Mouse (Mus musculus) heart, adult 2 months (tissue): ENCODE results near the gene Eif3a. TPM values are rescaled to one million over a fixed set of nuclear protein-coding genes. Genes with fewer than 3 reads are reported as not detected.

ENCODE experiments used
- DNase-seq, 2 experiments: peaks; one replicate each; pipeline ENCODE4 v3.0.0; 2021
- H3K27ac ChIP-seq: fragments of 200-600 bp; 2 replicates; pipeline ENCODE4 v1.8.1; 2022
- H3K27me3 ChIP-seq: fragments of 200-500 bp; 2 replicates; pipeline ENCODE4 v1.6.1; 2012; ENCODE audit warnings: mild to moderate bottlenecking, low read length, inconsistent platforms, mixed read lengths; ENCODE audit not compliant: control insufficient read depth, insufficient read depth
- H3K36me3 ChIP-seq: fragments of 200-500 bp; 2 replicates; pipeline ENCODE4 v1.6.1; 2012; ENCODE audit warnings: low read length, inconsistent platforms; ENCODE audit not compliant: control insufficient read depth, insufficient read depth
- H3K4me1 ChIP-seq: fragments of 200-500 bp; 2 replicates; pipeline ENCODE4 v1.6.1; 2011; ENCODE audit warnings: low read length; ENCODE audit not compliant: control insufficient read depth, insufficient read depth
- H3K4me3 ChIP-seq: fragments of 200-600 bp; 2 replicates; pipeline ENCODE4 v1.8.1; 2022
- H3K79me2 ChIP-seq: fragments of 200-500 bp; replicated peaks from 2 replicates; pipeline ENCODE4 v1.6.1; 2012; ENCODE audit warnings: mild to moderate bottlenecking, inconsistent platforms, low read length, moderate library complexity, mixed read lengths; ENCODE audit not compliant: control insufficient read depth, insufficient read depth
- H3K9ac ChIP-seq: fragments of 200-500 bp; 2 replicates; pipeline ENCODE4 v1.6.1; 2012; ENCODE audit warnings: low read depth, mild to moderate bottlenecking, control low read depth, inconsistent platforms, low read length, mixed read lengths
- CTCF ChIP-seq: fragments of 200-600 bp; IDR thresholded peaks from 2 replicates; pipeline ENCODE4 v1.8.1; 2022; ENCODE audit warnings: antibody characterized with exemption, mild to moderate bottlenecking, moderate library complexity
- EP300 ChIP-seq: fragments of 200-500 bp; IDR thresholded peaks from 2 replicates; pipeline ENCODE4 v1.6.1; 2011; ENCODE audit warnings: low read depth, low read length, control low read depth; ENCODE audit not compliant: insufficient read depth
- POLR2A ChIP-seq: fragments of 200-500 bp; IDR thresholded peaks from 2 replicates; pipeline ENCODE4 v1.6.1; 2011; ENCODE audit warnings: mild to moderate bottlenecking, low read depth, low read length, control low read depth; ENCODE audit not compliant: insufficient read depth
- WGBS: fragments of 180-500 bp; shearing (Covaris S2); methylation state at CpG from one replicate; pipeline ENCODE4 v1.1.7; 2018; 5-methylcytosine and 5-hydroxymethylcytosine counted together
- intact Hi-C: fragments of 180-260 bp; cut with DNase I; formaldehyde crosslinking; loops from one replicate; pipeline ENCODE4 v1.15.1; 2025
- polyA plus RNA-seq: library from polyadenylated mRNA; depleted of rRNA; stranded (reverse); fragments of >200 nt; gene quantifications from 2 replicates; pipeline ENCODE4 v1.2.3, GENCODE M21; 2012
- total RNA-seq, 2 experiments: library from RNA; stranded (reverse); gene quantifications; 2 replicates each; pipeline ENCODE4 v1.2.3; 2021

Gene Eif3a
- total and polyA plus RNA-seq, 3 experiments = 24.0 to 105 (median 95.4) TPM

GRCm38 (mm10) chr19:60791164-60791563, 706 bp upstream of the Eif3a start:
- Histone ChIP-seq H3K27me3 (no peaks in the 10 kb centered on the region), H3K79me2 (peaks cover 2% of the 10 kb centered on the region; the same call in 1 of the 2 replicates), H3K9ac (peak overlapping the region; percentile 69), H3K4me3 (peak overlapping the region; percentile 97), H3K36me3 (peaks cover 15% of the 10 kb centered on the region), H3K4me1 (peaks cover 7% of the 10 kb centered on the region), H3K27ac (peak overlapping the region; percentile 100)
- intact Hi-C loops = loop anchor here (1.0 to 5.0 kb wide), 2 partner anchors 20 to 209 kb away; partner anchors contain the start of genes Cacul1 and Fam45a
- TF ChIP-seq EP300 = no peak
- DNase-seq = no peak
- 16% methylated on average over 9 of the region's 9 CpGs for WGBS

GRCm38 (mm10) chr19:60789919-60790506, 445 bp downstream of the Eif3a start:
- H3K4me3 ChIP-seq = peak overlapping the region; percentile 97
- intact Hi-C loops = loop anchor here (5.0 kb wide), 1 partner anchor 208 kb away; the partner anchor contains the start of gene Cacul1
- H3K9ac ChIP-seq = peak overlapping the region; percentile 83
- under 1% methylated on average over 60 of the region's 60 CpGs for WGBS
- peak; percentile 65 to 73 for DNase-seq
- peaks cover 17% of the 10 kb centered on the region for H3K36me3 ChIP-seq
- peaks cover 3% of the 10 kb centered on the region; the same call in 1 of the 2 replicates for H3K79me2 ChIP-seq
- H3K4me1 ChIP-seq = peaks cover 8% of the 10 kb centered on the region
- peak overlapping the region; percentile 100 for H3K27ac ChIP-seq
- TF ChIP-seq CTCF (no peak), POLR2A (no peak), EP300 (no peak)
- no peaks in the 10 kb centered on the region for H3K27me3 ChIP-seq

- peaks cover 19% of the 10 kb centered on the region for H3K36me3 ChIP-seq
- DNase-seq = no peak
- WGBS = 2% methylated on average over 7 of the region's 7 CpGs
- H3K27me3 ChIP-seq = no peaks in the 10 kb centered on the region
- peak overlapping the region; percentile 83 for H3K9ac ChIP-seq
- TF ChIP-seq CTCF (no peak), POLR2A (no peak), EP300 (no peak)
- H3K4me3 ChIP-seq = peak overlapping the region; percentile 97
- H3K27ac ChIP-seq = peak overlapping the region; percentile 100
- H3K4me1 ChIP-seq = peaks cover 10% of the 10 kb centered on the region
- peaks cover 3% of the 10 kb centered on the region; the same call in 1 of the 2 replicates for H3K79me2 ChIP-seq
- intact Hi-C loops = no loop called here
These were observed 1.0 kb downstream of the Eif3a start for GRCm38 (mm10) chr19:60789452-60789851.

- WGBS = 24% methylated on average over 6 of the region's 6 CpGs
- intact Hi-C loops = no loop called here
- no peak overlapping the region for H3K27ac ChIP-seq
These were observed 2.1 kb downstream of the Eif3a start for GRCm38 (mm10) chr19:60788214-60788960.

GRCm38 (mm10) chr19:60787465-60788150, 2.9 kb downstream of the Eif3a start:
- H3K27ac ChIP-seq = no peak overlapping the region
- H3K79me2 ChIP-seq = peaks cover 3% of the 10 kb centered on the region; the same call in 1 of the 2 replicates
- H3K4me1 ChIP-seq = peaks cover 10% of the 10 kb centered on the region
- peaks cover 27% of the 10 kb centered on the region for H3K36me3 ChIP-seq
- TF ChIP-seq POLR2A (no peak), CTCF (no peak), EP300 (no peak)
- H3K4me3 ChIP-seq = no peak overlapping the region
- no peak overlapping the region for H3K9ac ChIP-seq
- intact Hi-C loops = no loop called here
- DNase-seq = no peak
- WGBS = 30% methylated on average over 2 of the region's 2 CpGs
- H3K27me3 ChIP-seq = no peaks in the 10 kb centered on the region

More at GRCm38 (mm10) chr19:60788214-60788960, 2.1 kb downstream of the Eif3a start:
- no peak for DNase-seq
- Histone ChIP-seq H3K36me3 (peaks cover 25% of the 10 kb centered on the region), H3K4me3 (peak overlapping the region; percentile 97), H3K4me1 (peaks cover 10% of the 10 kb centered on the region), H3K79me2 (peaks cover 3% of the 10 kb centered on the region; the same call in 1 of the 2 replicates), H3K27me3 (no peaks in the 10 kb centered on the region), H3K9ac (no peak overlapping the region)
- TF ChIP-seq POLR2A = no peak
- no peak for TF ChIP-seq EP300
- TF ChIP-seq CTCF = no peak
